Mouse (Mus musculus): ENCODE results near the gene Ctso.

Gene Ctso

GRCm38 (mm10) chr3:81957484-81957883, 25.1 kb downstream of the Ctso start:
- no peak for DNase-seq (ENCODE audit: low spot score)

- no peak for DNase-seq (ENCODE audit: low spot score)
These were observed 28.9 kb downstream of the Ctso start for GRCm38 (mm10) chr3:81961336-81961735.

GRCm38 (mm10) chr3:81963768-81964167, 31.4 kb downstream of the Ctso start:
- no peak for DNase-seq (ENCODE audit: low spot score)

- no peak for DNase-seq (ENCODE audit: low spot score)
These were observed 32.2 kb downstream of the Ctso start for GRCm38 (mm10) chr3:81964596-81964995.

- DNase-seq (ENCODE audit: low spot score), result no peak
These were observed 43.2 kb downstream of the Ctso start for GRCm38 (mm10) chr3:81975607-81976006.

- no peak for DNase-seq (ENCODE audit: low spot score)
These were observed 43.7 kb downstream of the Ctso start, which contains the start of gene Tdo2 for GRCm38 (mm10) chr3:81976102-81976501. Gene Tdo2 (minus strand): TSS chr3:81976202.

GRCm38 (mm10) chr3:81981576-81981975, 49.2 kb downstream of the Ctso start:
- DNase-seq (ENCODE audit: low spot score), result no peak

- no peak for DNase-seq (ENCODE audit: low spot score)
These were observed 49.6 kb downstream of the Ctso start, which contains the start of gene Asic5 for GRCm38 (mm10) chr3:81981990-81982389. Gene Asic5 (plus strand): TSS chr3:81982290.

- no peak for DNase-seq (ENCODE audit: low spot score)
These were observed 50.9 kb downstream of the Ctso start for GRCm38 (mm10) chr3:81983120-81983895.

GRCm38 (mm10) chr3:81985100-81985499, 52.7 kb downstream of the Ctso start:
- DNase-seq (ENCODE audit: low spot score), result no peak

- no peak for DNase-seq (ENCODE audit: low spot score)
These were observed 53.7 kb downstream of the Ctso start for GRCm38 (mm10) chr3:81986103-81986502.

GRCm38 (mm10) chr3:81987628-81988027, 55.2 kb downstream of the Ctso start:
- DNase-seq (ENCODE audit: low spot score), result no peak

- no peak for DNase-seq (ENCODE audit: low spot score)
These were observed 57.3 kb downstream of the Ctso start for GRCm38 (mm10) chr3:81989692-81990141.

- no peak for DNase-seq (ENCODE audit: low spot score)
These were observed 58.1 kb downstream of the Ctso start for GRCm38 (mm10) chr3:81990531-81990930.

- no peak for DNase-seq (ENCODE audit: low spot score)
These were observed 63.0 kb downstream of the Ctso start for GRCm38 (mm10) chr3:81995371-81995770.

GRCm38 (mm10) chr3:81995988-81996387, 63.6 kb downstream of the Ctso start:
- peak; percentile 24 for DNase-seq (ENCODE audit: low spot score)
